Mouse (Mus musculus): ENCODE data around the gene Hilpda. TPM values are rescaled to one million over a fixed set of nuclear protein-coding genes. Genes with fewer than 3 reads are reported as not detected.

Hilpda gene
- total RNA-seq, 4 experiments from 2014 or later: 4.6 to 9.3 (median 7.7) TPM

Other genes with a start within 250 kb of the Hilpda start
- gene Lep, start 212.3 kb upstream of the Hilpda start, total RNA-seq (2022): 100 to 1,000 TPM in 1 of 4 experiments, 10 to 100 TPM in 1, 1 to 10 TPM in 2; 2.5 to 252 (median 51.1) TPM
- gene Rbm28, start 107.5 kb upstream of the Hilpda start, total RNA-seq (2022): 10 to 100 TPM; 30.2 to 40.2 (median 35.0) TPM
- 1 to 10 TPM; 3.0 to 8.9 (median 4.8) TPM for gene Prrt4, start 92.9 kb upstream of the Hilpda start, total RNA-seq (2022)
- gene Impdh1, start 56.1 kb upstream of the Hilpda start, total RNA-seq (2022): 10 to 100 TPM; 46.9 to 67.5 (median 53.0) TPM
- gene Fam71f2, start 7.1 kb downstream of the Hilpda start, total RNA-seq (2022): under 1 TPM in 1 of 4 experiments, not detected in 3; 0.23 TPM
- gene Fam71f1, start 46.7 kb downstream of the Hilpda start, total RNA-seq (2022): not detected
- 100 to 1,000 TPM; 121 to 136 (median 126) TPM for gene Calu, start 75.6 kb downstream of the Hilpda start, total RNA-seq (2022)
- gene Opn1sw, start 116.0 kb downstream of the Hilpda start, total RNA-seq (2022): not detected
- 10 to 100 TPM in 1 of 4 experiments, 1 to 10 TPM in 3; 4.4 to 13.1 (median 5.7) TPM for gene Ccdc136, start 123.8 kb downstream of the Hilpda start, total RNA-seq (2022)
- 1 to 10 TPM; 2.9 to 8.6 (median 5.2) TPM for gene Flnc, start 160.8 kb downstream of the Hilpda start, total RNA-seq (2022)
- gene Atp6v1f, start 195.2 kb downstream of the Hilpda start, total RNA-seq (2022): 100 to 1,000 TPM; 218 to 251 (median 230) TPM
- 1 to 10 TPM in 1 of 4 experiments, under 1 TPM in 2, not detected in 1; 0.38 to 1.5 (median 0.91) TPM for gene Atp6v1fnb, start 198.9 kb downstream of the Hilpda start, total RNA-seq (2022)
- 1 to 10 TPM; 1.7 to 2.5 (median 1.8) TPM for gene Kcp, start 235.5 kb downstream of the Hilpda start, total RNA-seq (2022)

All from adrenal gland, adult 8-10 months (tissue).